Mouse (Mus musculus) left cerebral cortex, postnatal 25 days (tissue): ENCODE data around the gene Tns1. TPM values are rescaled to one million over a fixed set of nuclear protein-coding genes. Genes with fewer than 3 reads are reported as not detected.
A peak's percentile ranks its signal among the peaks of the same experiment; 100 is the strongest.
"Not testable (repeated sequence)": the region's sequence is repeated elsewhere in the genome, so short reads cannot be mapped to it uniquely, and the experiment has no call there.

Source experiments
- DNase-seq, 2 experiments: peaks; one replicate each; pipeline ENCODE4 v3.0.0; 2022; ENCODE audit warnings: low spot score in 2 of 2, mixed read lengths in 1 of 2
- intact Hi-C: fragments of 180-260 bp; cut with DNase I; formaldehyde crosslinking; loops from one replicate; pipeline ENCODE4 v1.15.1; 2025
- total RNA-seq, 2 experiments: library from RNA; stranded (reverse); gene quantifications; 2 replicates each; pipeline ENCODE4 v1.2.3; 2021

Tns1 gene
- total RNA-seq, 2 experiments from 2014 or later: 35.1 to 40.3 TPM

- intact Hi-C loops: no loop called here
- no peak for DNase-seq
Measured at GRCm38 (mm10) chr1:73910701-73911100, 213.5 kb downstream of the Tns1 start.

GRCm38 (mm10) chr1:73910111-73910510, 214.1 kb downstream of the Tns1 start:
- intact Hi-C loops: no loop called here
- DNase-seq: no peak

- intact Hi-C loops: loop anchor here (10.0 kb wide), 1 partner anchor 385 kb away; no protein-coding TSS in a partner anchor
- DNase-seq: no peak
Measured at GRCm38 (mm10) chr1:73909191-73909983, 214.9 kb downstream of the Tns1 start.

GRCm38 (mm10) chr1:73908081-73908960, 215.9 kb downstream of the Tns1 start:
- intact Hi-C loops: loop anchor here (10.0 kb wide), 1 partner anchor 386 kb away; no protein-coding TSS in a partner anchor
- DNase-seq: no peak

- intact Hi-C loops: loop anchor here (10.0 kb wide), 1 partner anchor 388 kb away; no protein-coding TSS in a partner anchor
- no peak for DNase-seq
Measured at GRCm38 (mm10) chr1:73907166-73907565, 217.1 kb downstream of the Tns1 start.

GRCm38 (mm10) chr1:73906376-73906775, 217.9 kb downstream of the Tns1 start:
- intact Hi-C loops: loop anchor here (10.0 kb wide), 1 partner anchor 388 kb away; no protein-coding TSS in a partner anchor
- no peak for DNase-seq

- intact Hi-C loops: loop anchor here (10.0 kb wide), 1 partner anchor 389 kb away; no protein-coding TSS in a partner anchor
- DNase-seq: no peak
Measured at GRCm38 (mm10) chr1:73905811-73906190, 218.4 kb downstream of the Tns1 start.

- DNase-seq: no peak
Measured at GRCm38 (mm10) chr1:73905111-73905810, 219.0 kb downstream of the Tns1 start.

GRCm38 (mm10) chr1:73904641-73905040, 219.6 kb downstream of the Tns1 start:
- no peak for DNase-seq
- intact Hi-C loops: loop anchor here (10.0 kb wide), 1 partner anchor 390 kb away; no protein-coding TSS in a partner anchor

More at GRCm38 (mm10) chr1:73905111-73905810, 219.0 kb downstream of the Tns1 start:
- intact Hi-C loops: loop anchor here (10.0 kb wide), 1 partner anchor 390 kb away; no protein-coding TSS in a partner anchor

GRCm38 (mm10) chr1:73903035-73903434, 221.2 kb downstream of the Tns1 start:
- peak; percentile 9 to 37 for DNase-seq
- intact Hi-C loops: loop anchor here (2.0 to 10.0 kb wide), 4 partner anchors 92 to 392 kb away; partner anchors contain the start of genes Rufy4 and Tns1

- peak; percentile 77 to 80 for DNase-seq
- intact Hi-C loops: loop anchor here (1.0 to 10.0 kb wide), 6 partner anchors 84 to 392 kb away; partner anchors contain the start of genes Rufy4 and Tns1
Measured at GRCm38 (mm10) chr1:73902171-73902991, 221.9 kb downstream of the Tns1 start.

- intact Hi-C loops: loop anchor here (10.0 kb wide), 1 partner anchor 393 kb away; no protein-coding TSS in a partner anchor
- peak; percentile 74 to 86 for DNase-seq
Measured at GRCm38 (mm10) chr1:73901496-73901899, 222.8 kb downstream of the Tns1 start.

- DNase-seq, intact Hi-C loops: not testable (repeated sequence)
Measured at GRCm38 (mm10) chr1:73895451-73895850, 228.8 kb downstream of the Tns1 start.

GRCm38 (mm10) chr1:73880731-73881130, 243.5 kb downstream of the Tns1 start:
- no peak for DNase-seq
- intact Hi-C loops: no loop called here

- no peak for DNase-seq
- intact Hi-C loops: no loop called here
Measured at GRCm38 (mm10) chr1:73875676-73876218, 248.5 kb downstream of the Tns1 start.

- intact Hi-C loops: no loop called here
- DNase-seq: peak; percentile 9 to 25
Measured at GRCm38 (mm10) chr1:73864314-73864713, 259.9 kb downstream of the Tns1 start.

- no peak for DNase-seq
- intact Hi-C loops: no loop called here
Measured at GRCm38 (mm10) chr1:73863074-73863431, 261.2 kb downstream of the Tns1 start.
